36 mouse cellular contexts compared by ENCODE assay signal in the genomic region with DNA sequence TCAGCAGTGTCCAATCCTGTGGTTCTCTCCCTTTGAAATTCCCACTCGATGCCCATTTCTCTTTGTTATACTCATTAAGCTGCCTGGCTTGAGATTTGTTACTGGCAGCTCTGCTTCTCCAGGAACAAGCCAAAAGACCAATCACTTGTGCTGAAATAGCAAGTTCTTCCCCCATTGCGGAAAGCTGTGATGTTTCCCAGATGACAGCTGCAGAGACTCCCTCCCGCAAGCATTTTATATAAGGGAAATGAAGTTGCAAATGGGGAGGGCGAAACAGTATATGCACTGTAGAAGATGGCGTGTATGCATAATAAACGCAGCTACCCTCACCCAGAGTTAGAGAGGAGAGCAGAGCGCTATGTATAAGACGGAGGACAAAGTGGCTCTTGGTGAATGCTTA.
A peak's percentile ranks its signal among the peaks of the same experiment; 100 is the strongest.
DNase-seq lines count a peak whose midpoint lies in the region; ATAC-seq and TF ChIP-seq lines count a peak whose summit lies in the region.
"Had no signal": no experiment of that assay in that cellular context is flagged by ENCODE, and none has a peak within 500 bp of the region (broad histone marks: within the 10 kb centered on the region; RNA-seq: fewer than 3 reads in every experiment).

No protein-coding gene starts in this region.

- no peak overlapping the region for H3K9ac ChIP-seq in forebrain, postnatal 0 days
- no peak overlapping the region for H3K9ac ChIP-seq in forebrain, embryonic 12.5 days
- H3K9ac ChIP-seq: embryonic facial prominence, embryonic 13.5 days; forebrain, embryonic 15.5 days; heart, embryonic 12.5 days; intestine, embryonic 15.5 days; liver, embryonic 15.5 days; lung, embryonic 15.5 days; midbrain, embryonic 15.5 days; neural tube, embryonic 13.5 days had no signal

- no peak overlapping the region for H3K27ac ChIP-seq in forebrain, postnatal 0 days (ENCODE audit: low read depth, low read length)
- no peak overlapping the region for H3K27ac ChIP-seq in forebrain, embryonic 12.5 days
- peak overlapping the region; percentile 60 for H3K27ac ChIP-seq in left cerebral cortex, adult 2 months
- H3K27ac ChIP-seq: embryonic facial prominence, embryonic 13.5 days; forebrain, embryonic 15.5 days; hindbrain, embryonic 10.5 days; intestine, embryonic 15.5 days; limb, embryonic 10.5 days; liver, embryonic 15.5 days; lung, embryonic 15.5 days; midbrain, embryonic 15.5 days; neural tube, embryonic 13.5 days had no signal

- ATAC-seq in forebrain, postnatal 0 days, result no peak
- no peak for ATAC-seq in forebrain, embryonic 12.5 days (ENCODE audit: low FRiP score)
- ATAC-seq: CD4-positive, CD25-positive, alpha-beta regulatory T cell, adult 4 months; forebrain, embryonic 15.5 days; hindbrain, embryonic 16.5 days; intestine, embryonic 15.5 days; midbrain, embryonic 15.5 days had no signal

- 75% methylated on average over 8 of the region's 8 CpGs for WGBS in forebrain, postnatal 0 days
- 87% methylated on average over 8 of the region's 8 CpGs for WGBS in forebrain, embryonic 12.5 days

- intact Hi-C loops in left cerebral cortex, postnatal 4 days (cut with DNase I), result no loop called here
- intact Hi-C loops in left cerebral cortex, adult 2 months (cut with DNase I), result no loop called here

- H3K36me3 ChIP-seq in forebrain, postnatal 0 days (ENCODE audit: insufficient read depth), result no peaks in the 10 kb centered on the region
- H3K36me3 ChIP-seq in forebrain, embryonic 12.5 days (replicated peaks), result no peaks in the 10 kb centered on the region
- H3K36me3 ChIP-seq: embryonic facial prominence, embryonic 13.5 days; forebrain, embryonic 15.5 days; heart, embryonic 12.5 days; hindbrain, embryonic 10.5 days; intestine, embryonic 15.5 days; limb, embryonic 10.5 days; liver, embryonic 15.5 days; lung, embryonic 15.5 days; midbrain, embryonic 15.5 days; neural tube, embryonic 13.5 days had no signal

- H3K4me1 ChIP-seq in forebrain, postnatal 0 days (ENCODE audit: insufficient read depth), result no peaks in the 10 kb centered on the region
- H3K4me1 ChIP-seq in forebrain, embryonic 12.5 days, result no peaks in the 10 kb centered on the region
- H3K4me1 ChIP-seq: embryonic facial prominence, embryonic 13.5 days; forebrain, embryonic 15.5 days; heart, embryonic 12.5 days; hindbrain, embryonic 10.5 days; intestine, embryonic 15.5 days; limb, embryonic 10.5 days; liver, embryonic 15.5 days; lung, embryonic 15.5 days; midbrain, embryonic 15.5 days; neural tube, embryonic 13.5 days had no signal

- H3K4me3 ChIP-seq in forebrain, postnatal 0 days (ENCODE audit: low read depth, low read length), result no peak overlapping the region
- H3K4me3 ChIP-seq in forebrain, embryonic 12.5 days (replicated peaks), result no peak overlapping the region
- no peak overlapping the region for H3K4me3 ChIP-seq in left cerebral cortex, adult 2 months
- H3K4me3 ChIP-seq: embryonic facial prominence, embryonic 13.5 days; erythroblast, embryonic 14.5 days; forebrain, embryonic 15.5 days; heart, embryonic 12.5 days; hindbrain, embryonic 10.5 days; intestine, embryonic 15.5 days; limb, embryonic 10.5 days; liver, embryonic 15.5 days; lung, embryonic 15.5 days; midbrain, embryonic 15.5 days; myocyte; neural tube, embryonic 13.5 days had no signal

- no peaks in the 10 kb centered on the region for H3K27me3 ChIP-seq in forebrain, postnatal 0 days (ENCODE audit: insufficient read depth, low read length)
- no peaks in the 10 kb centered on the region for H3K27me3 ChIP-seq in forebrain, embryonic 12.5 days
- H3K27me3 ChIP-seq: embryonic facial prominence, embryonic 13.5 days; forebrain, embryonic 15.5 days; heart, embryonic 12.5 days; intestine, embryonic 15.5 days; liver, embryonic 15.5 days; lung, embryonic 15.5 days; midbrain, embryonic 15.5 days; neural tube, embryonic 13.5 days had no signal

- H3K9me3 ChIP-seq in forebrain, postnatal 0 days (ENCODE audit: low read length), result no peaks in the 10 kb centered on the region
- H3K9me3 ChIP-seq in forebrain, embryonic 12.5 days, result no peaks in the 10 kb centered on the region
- H3K9me3 ChIP-seq: embryonic facial prominence, embryonic 13.5 days; forebrain, embryonic 15.5 days; heart, embryonic 12.5 days; hindbrain, embryonic 10.5 days; intestine, embryonic 15.5 days; limb, embryonic 10.5 days; liver, embryonic 15.5 days; lung, embryonic 15.5 days; midbrain, embryonic 15.5 days; neural tube, embryonic 13.5 days had no signal

- DNase-seq in forebrain, postnatal 0 days, result peak; percentile 18
- peak; percentile 30 for DNase-seq in left cerebral cortex, adult 11 months (ENCODE audit: low spot score)
- no peak for DNase-seq in left cerebral cortex, postnatal 4 days
- peak in 1 of 2 experiments; percentile 33 for DNase-seq in left cerebral cortex, adult 2 months (ENCODE audit: extremely low spot score in 1 of 2, low spot score in 2 of 2)
- peak; percentile 39 for DNase-seq in right cerebral cortex, postnatal 25 days
- no peak for DNase-seq in gastrocnemius, postnatal 25 days
- no peak for DNase-seq in adrenal gland, postnatal 36 days
- DNase-seq: adrenal gland, postnatal 25 days; cerebellum, adult 18-20 months; cerebellum, postnatal 25 days; embryo, embryonic 11 days; gastrocnemius, postnatal 10 days; heart, adult 11 months; heart, postnatal 10 days; kidney, adult 8-10 months; kidney, postnatal 14 days; liver; lung, postnatal 4 days; retina, postnatal 1 day; spleen, adult 18-20 months; thymus, postnatal 25 days had no signal

- no peak overlapping the region for H3K4me2 ChIP-seq in forebrain, postnatal 0 days (ENCODE audit: low read depth)
- H3K4me2 ChIP-seq in forebrain, embryonic 12.5 days, result no peak overlapping the region
- H3K4me2 ChIP-seq: embryonic facial prominence, embryonic 13.5 days; forebrain, embryonic 15.5 days; heart, embryonic 12.5 days; intestine, embryonic 15.5 days; liver, embryonic 15.5 days; lung, embryonic 15.5 days; midbrain, embryonic 15.5 days; neural tube, embryonic 13.5 days had no signal

- TF ChIP-seq CTCF in forebrain, postnatal 0 days (IDR thresholded peaks at IDR 0.05; ENCODE audit: low read depth), result no peak
- TF ChIP-seq CTCF in left cerebral cortex, adult 2 months (IDR thresholded peaks at IDR 0.05), result no peak

Comparison
In these comparisons a context has a peak if more than half of its experiments do, and no peak if none do; other contexts are left out.
1. DNase-seq: peak in forebrain, postnatal 0 days (single experiment), left cerebral cortex, adult 11 months (single experiment) and right cerebral cortex, postnatal 25 days (single experiment); none in left cerebral cortex, postnatal 4 days (single experiment), gastrocnemius, postnatal 25 days (single experiment) and adrenal gland, postnatal 36 days (0 of 2).